Mouse (Mus musculus) stomach, embryonic 15.5 days (tissue): ENCODE data around the gene Sept9. TPM values are rescaled to one million over a fixed set of nuclear protein-coding genes. Genes with fewer than 3 reads are reported as not detected.

Experiments
- ATAC-seq: fragments of 200-750 bp; cut with Nextera tagmentation; 2 replicates; pipeline ENCODE4 v1.8.0; 2017; ENCODE audit warnings: low read depth, moderate number of reproducible peaks, moderate TSS enrichment; ENCODE audit not compliant: insufficient read depth, low FRiP score
- H3K27ac ChIP-seq: fragments of 300-500 bp; sonication (generic); 2 replicates; pipeline ENCODE4 v1.5.1; 2015; ENCODE audit warnings: mild to moderate bottlenecking, inconsistent platforms
- H3K27me3 ChIP-seq: fragments of 300-500 bp; sonication (generic); replicated peaks from 2 replicates; pipeline ENCODE4 v1.6.1; 2015; ENCODE audit warnings: inconsistent platforms
- H3K36me3 ChIP-seq: fragments of 300-500 bp; sonication (generic); 2 replicates; pipeline ENCODE4 v1.6.1; 2015; ENCODE audit warnings: inconsistent platforms
- H3K4me1 ChIP-seq: fragments of 300-500 bp; sonication (generic); 2 replicates; pipeline ENCODE4 v1.6.1; 2015; ENCODE audit warnings: inconsistent platforms
- H3K4me2 ChIP-seq: fragments of 300-500 bp; sonication (generic); 2 replicates; pipeline ENCODE4 v1.6.1; 2015; ENCODE audit warnings: mild to moderate bottlenecking, inconsistent platforms
- H3K4me3 ChIP-seq: fragments of 300-500 bp; sonication (generic); replicated peaks from 2 replicates; pipeline ENCODE4 v1.5.1; 2015; ENCODE audit warnings: inconsistent platforms
- H3K9ac ChIP-seq: fragments of 300-500 bp; sonication (generic); 2 replicates; pipeline ENCODE4 v1.6.1; 2015; ENCODE audit warnings: inconsistent platforms
- H3K9me3 ChIP-seq: fragments of 300-500 bp; sonication (generic); 2 replicates; pipeline ENCODE4 v1.6.1; 2016; ENCODE audit warnings: inconsistent platforms
- WGBS: fragments of 180-500 bp; shearing (Covaris S2); methylation state at CpG from one replicate; pipeline ENCODE4 v1.1.7; 2015; 5-methylcytosine and 5-hydroxymethylcytosine counted together
- polyA plus RNA-seq: library from polyadenylated mRNA; unstranded; fragments of >200 nt; fragmentation: Nextera tagmentation; extraction: Ambion mirVana; gene quantifications from 2 replicates; pipeline ENCODE4 v1.2.1, GENCODE M21; 2015

The Sept9 gene
- polyA plus RNA-seq, 1 experiment from 2014 or later: 107 TPM

DNA sequence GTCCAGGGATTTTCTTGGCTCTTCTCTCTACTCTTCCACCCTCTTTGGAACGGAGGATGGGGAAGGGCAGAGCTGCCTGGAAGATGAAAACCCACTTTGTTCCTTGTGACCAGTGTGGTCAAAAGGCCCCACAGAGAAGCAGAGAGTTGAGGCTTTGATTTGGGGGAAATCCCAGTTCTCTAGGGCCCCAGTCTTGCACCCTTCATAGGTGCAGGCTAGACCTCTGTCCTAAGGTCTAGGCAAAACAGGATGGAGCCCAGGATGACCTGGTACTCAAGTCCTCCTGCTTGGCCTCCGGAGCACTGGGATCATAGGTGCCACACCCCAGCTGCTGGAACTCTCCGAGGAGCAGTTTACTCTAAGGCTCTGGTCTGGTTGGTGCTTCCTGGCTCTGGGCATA, 157.5 kb downstream of the Sept9 start:
- peaks cover 8% of the 10 kb centered on the region; the same call in 1 of the 2 replicates for H3K4me1 ChIP-seq

GRCm38 (mm10) chr11:117357916-117358639, 158.6 kb downstream of the Sept9 start:
- Histone ChIP-seq H3K27me3 (no peaks in the 10 kb centered on the region), H3K4me1 (peaks cover 8% of the 10 kb centered on the region; the same call in 1 of the 2 replicates), H3K4me3 (no peak overlapping the region), H3K36me3 (peaks cover 79% of the 10 kb centered on the region), H3K9me3 (no peaks in the 10 kb centered on the region), H3K27ac (no peak overlapping the region), H3K9ac (no peak overlapping the region), H3K4me2 (no peak overlapping the region)
- WGBS: 35% methylated on average over 8 of the region's 8 CpGs
- peak; percentile 63; the same call in 1 of the 2 replicates for ATAC-seq

More for the DNA sequence above, 157.5 kb downstream of the Sept9 start:
- H3K36me3 ChIP-seq: peaks cover 76% of the 10 kb centered on the region
- H3K4me2 ChIP-seq: no peak overlapping the region
- H3K9me3 ChIP-seq: no peaks in the 10 kb centered on the region
- no peak overlapping the region for H3K9ac ChIP-seq
- H3K4me3 ChIP-seq: no peak overlapping the region
- no peaks in the 10 kb centered on the region for H3K27me3 ChIP-seq
- ATAC-seq: no peak
- H3K27ac ChIP-seq: no peak overlapping the region
- 68% methylated on average over 3 of the region's 3 CpGs for WGBS

GRCm38 (mm10) chr11:117359161-117359560, 159.7 kb downstream of the Sept9 start:
- H3K36me3 ChIP-seq: peaks cover 70% of the 10 kb centered on the region
- H3K4me3 ChIP-seq: no peak overlapping the region
- H3K4me1 ChIP-seq: peaks cover 8% of the 10 kb centered on the region; the same call in 1 of the 2 replicates
- WGBS: 73% methylated on average over 10 of the region's 10 CpGs
- H3K9ac ChIP-seq: no peak overlapping the region
- no peak overlapping the region for H3K27ac ChIP-seq
- H3K9me3 ChIP-seq: no peaks in the 10 kb centered on the region
- no peak overlapping the region for H3K4me2 ChIP-seq
- no peak; the same call in 1 of the 2 replicates for ATAC-seq
- H3K27me3 ChIP-seq: no peaks in the 10 kb centered on the region

DNA sequence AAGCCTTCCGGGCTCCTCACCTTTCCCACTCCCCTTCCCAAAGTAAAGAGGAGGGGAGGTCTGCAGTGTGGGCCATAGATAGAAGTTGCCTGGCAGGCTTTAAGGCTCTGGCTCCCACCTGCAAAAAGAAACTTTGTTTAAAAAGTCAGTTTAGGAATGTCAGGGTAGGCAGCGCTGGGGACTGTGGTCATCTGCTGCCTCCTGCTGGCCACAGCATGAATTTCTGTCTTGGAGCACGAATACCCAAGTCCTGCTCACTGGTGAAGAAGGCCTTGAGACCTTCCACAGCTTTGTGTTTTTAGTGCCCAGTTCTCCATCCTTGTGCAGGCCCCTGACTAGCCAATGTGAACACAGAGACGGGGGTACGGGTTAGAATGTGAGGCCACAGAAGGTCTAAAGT, 160.4 kb downstream of the Sept9 start:
- whole genome bisulfite sequencing: 62% methylated on average over 5 of the region's 5 CpGs
- Histone ChIP-seq H3K9me3 (no peaks in the 10 kb centered on the region), H3K27me3 (no peaks in the 10 kb centered on the region), H3K4me3 (no peak overlapping the region), H3K4me2 (no peak overlapping the region), H3K36me3 (peaks cover 63% of the 10 kb centered on the region), H3K9ac (no peak overlapping the region), H3K4me1 (peaks cover 8% of the 10 kb centered on the region; the same call in 1 of the 2 replicates), H3K27ac (no peak overlapping the region)
- ATAC-seq: no peak

- no peak overlapping the region for H3K4me3 ChIP-seq
- 68% methylated on average over 7 of the region's 7 CpGs for WGBS
- no peak overlapping the region for H3K27ac ChIP-seq
- no peak overlapping the region for H3K9ac ChIP-seq
- no peaks in the 10 kb centered on the region for H3K9me3 ChIP-seq
- H3K4me1 ChIP-seq: peaks cover 8% of the 10 kb centered on the region; the same call in 1 of the 2 replicates
- no peak for ATAC-seq
- H3K36me3 ChIP-seq: peaks cover 56% of the 10 kb centered on the region
- no peaks in the 10 kb centered on the region for H3K27me3 ChIP-seq
- no peak overlapping the region for H3K4me2 ChIP-seq
These were observed 161.1 kb downstream of the Sept9 start for GRCm38 (mm10) chr11:117360561-117360960.

- H3K9me3 ChIP-seq: no peaks in the 10 kb centered on the region
- peaks cover 39% of the 10 kb centered on the region for H3K36me3 ChIP-seq
- no peak overlapping the region for H3K4me2 ChIP-seq
- H3K9ac ChIP-seq: no peak overlapping the region
- H3K27me3 ChIP-seq: no peaks in the 10 kb centered on the region
- 83% methylated on average over 2 of the region's 2 CpGs for WGBS
- ATAC-seq: no peak
- H3K4me3 ChIP-seq: no peak overlapping the region
- H3K27ac ChIP-seq: no peak overlapping the region
- peaks cover 8% of the 10 kb centered on the region; the same call in 1 of the 2 replicates for H3K4me1 ChIP-seq
These were observed 162.8 kb downstream of the Sept9 start for GRCm38 (mm10) chr11:117362307-117362706.

DNA sequence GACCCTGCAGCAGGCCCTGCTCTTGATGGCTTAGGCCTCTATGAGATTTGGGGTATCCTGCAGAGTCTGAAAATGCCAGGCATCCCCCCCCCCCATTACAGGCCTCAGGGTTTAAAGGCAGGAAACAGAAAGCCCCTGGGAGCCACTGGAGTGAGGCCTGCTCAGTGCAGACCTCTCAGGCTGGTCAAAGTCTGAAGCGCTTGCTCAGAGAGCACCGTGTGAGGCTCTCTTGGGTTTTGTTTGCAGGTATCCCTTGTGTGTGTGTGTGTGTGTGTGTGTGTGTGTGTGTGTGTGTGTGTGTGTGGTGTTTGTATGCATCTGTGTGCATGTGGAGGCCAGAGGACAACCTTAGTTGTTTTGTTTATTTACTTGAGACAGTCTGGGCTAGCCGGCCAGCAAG, 164.5 kb downstream of the Sept9 start:
- no peak for ATAC-seq
- WGBS: 76% methylated on average over 3 of the region's 3 CpGs
- no peaks in the 10 kb centered on the region for H3K27me3 ChIP-seq
- no peak overlapping the region for H3K27ac ChIP-seq
- H3K36me3 ChIP-seq: peaks cover 35% of the 10 kb centered on the region
- H3K9ac ChIP-seq: no peak overlapping the region
- no peak overlapping the region for H3K4me3 ChIP-seq
- peaks cover 7% of the 10 kb centered on the region; the same call in 1 of the 2 replicates for H3K4me1 ChIP-seq
- H3K4me2 ChIP-seq: no peak overlapping the region
- H3K9me3 ChIP-seq: no peaks in the 10 kb centered on the region

DNA sequence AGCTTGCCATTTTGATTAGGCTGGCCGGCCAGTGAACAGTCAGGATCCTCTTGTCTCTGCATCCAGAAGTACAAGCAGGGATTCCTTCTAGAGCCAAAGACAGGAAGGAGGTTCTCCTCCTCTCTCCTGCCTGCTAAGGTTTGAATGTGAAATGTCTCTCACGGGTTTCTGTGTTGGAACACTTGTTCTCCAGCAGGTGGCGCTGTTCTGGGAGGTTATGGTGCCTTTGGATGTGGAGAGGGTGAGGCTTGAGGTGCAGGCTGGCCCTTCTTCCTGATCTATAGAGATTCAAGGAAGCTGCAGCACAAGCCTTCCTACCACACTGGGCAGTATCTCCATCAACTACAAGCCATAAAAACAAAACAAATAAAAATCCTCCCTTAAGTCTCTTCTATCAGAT, 167.0 kb downstream of the Sept9 start:
- no peak overlapping the region for H3K4me2 ChIP-seq
- peaks cover 5% of the 10 kb centered on the region; the same call in 1 of the 2 replicates for H3K4me1 ChIP-seq
- no peak overlapping the region for H3K9ac ChIP-seq
- H3K4me3 ChIP-seq: no peak overlapping the region
- ATAC-seq: no peak
- 27% methylated on average over 3 of the region's 3 CpGs for WGBS
- H3K36me3 ChIP-seq: peaks cover 18% of the 10 kb centered on the region
- no peaks in the 10 kb centered on the region for H3K9me3 ChIP-seq
- no peak overlapping the region for H3K27ac ChIP-seq
- no peaks in the 10 kb centered on the region for H3K27me3 ChIP-seq

GRCm38 (mm10) chr11:117366861-117367357, 167.4 kb downstream of the Sept9 start:
- peaks cover 13% of the 10 kb centered on the region for H3K36me3 ChIP-seq
- H3K4me2 ChIP-seq: no peak overlapping the region
- no peak for ATAC-seq
- no peaks in the 10 kb centered on the region for H3K9me3 ChIP-seq
- H3K4me3 ChIP-seq: no peak overlapping the region
- H3K27ac ChIP-seq: no peak overlapping the region
- H3K27me3 ChIP-seq: no peaks in the 10 kb centered on the region
- 78% methylated on average over 7 of the region's 7 CpGs for WGBS
- H3K4me1 ChIP-seq: peaks cover 5% of the 10 kb centered on the region; the same call in 1 of the 2 replicates
- no peak overlapping the region for H3K9ac ChIP-seq

DNA sequence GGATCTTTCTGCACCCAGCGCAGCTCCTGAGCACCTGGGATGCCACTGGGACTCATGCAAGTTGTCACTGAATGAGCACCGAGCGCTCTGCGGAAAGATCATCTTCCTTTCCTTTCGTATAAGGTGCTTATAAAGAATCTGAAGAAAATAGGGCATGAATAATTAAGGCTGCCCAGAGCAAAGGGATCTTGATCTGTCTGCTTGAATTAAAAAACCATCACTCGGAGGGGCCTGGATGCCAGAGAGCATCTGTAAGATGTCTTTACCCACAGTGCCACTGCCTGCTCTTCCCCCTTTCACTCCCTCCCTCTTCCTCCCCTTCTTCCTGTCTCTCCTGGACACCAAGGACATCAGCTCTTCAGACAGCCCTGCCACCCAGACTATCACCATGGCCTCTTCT, 168.5 kb downstream of the Sept9 start:
- WGBS: 93% methylated on average over 6 of the region's 6 CpGs
- H3K4me3 ChIP-seq: no peak overlapping the region
- no peak overlapping the region for H3K27ac ChIP-seq
- peaks cover 5% of the 10 kb centered on the region; the same call in 1 of the 2 replicates for H3K4me1 ChIP-seq
- no peak overlapping the region for H3K9ac ChIP-seq
- no peaks in the 10 kb centered on the region for H3K27me3 ChIP-seq
- no peaks in the 10 kb centered on the region for H3K9me3 ChIP-seq
- H3K4me2 ChIP-seq: no peak overlapping the region
- H3K36me3 ChIP-seq: peaks cover 3% of the 10 kb centered on the region; the same call in 1 of the 2 replicates
- no peak for ATAC-seq

DNA sequence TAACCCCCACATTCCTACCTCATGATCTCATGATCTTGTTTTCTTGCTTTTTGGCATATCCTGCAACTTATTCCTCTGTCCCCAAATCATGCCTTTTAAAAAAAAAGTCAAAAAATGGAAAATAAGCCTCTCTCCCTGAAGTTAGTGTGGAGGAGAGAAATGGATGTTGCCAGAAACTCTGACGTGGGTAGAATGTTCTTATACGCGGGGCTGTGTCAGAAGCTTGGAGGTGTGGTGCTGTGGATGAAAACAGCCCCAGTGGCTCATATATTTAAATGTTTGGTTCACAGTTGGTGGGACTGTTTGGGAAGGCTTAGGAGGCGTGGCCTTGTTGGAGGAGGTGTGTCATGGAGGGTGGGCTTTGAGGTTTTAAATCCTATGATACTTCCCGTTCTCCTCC, 169.9 kb downstream of the Sept9 start:
- H3K9me3 ChIP-seq: no peaks in the 10 kb centered on the region
- peaks cover 10% of the 10 kb centered on the region for H3K4me1 ChIP-seq
- H3K4me3 ChIP-seq: no peak overlapping the region
- no peak overlapping the region for H3K27ac ChIP-seq
- WGBS: 80% methylated on average over 5 of the region's 5 CpGs
- ATAC-seq: no peak
- no peak overlapping the region for H3K4me2 ChIP-seq
- no peaks in the 10 kb centered on the region for H3K36me3 ChIP-seq
- no peaks in the 10 kb centered on the region for H3K27me3 ChIP-seq
- H3K9ac ChIP-seq: no peak overlapping the region

GRCm38 (mm10) chr11:117370262-117370850, 170.9 kb downstream of the Sept9 start:
- Histone ChIP-seq H3K36me3 (no peaks in the 10 kb centered on the region), H3K27ac (no peak overlapping the region), H3K9ac (no peak overlapping the region), H3K4me1 (peaks cover 13% of the 10 kb centered on the region), H3K4me3 (no peak overlapping the region), H3K27me3 (no peaks in the 10 kb centered on the region), H3K4me2 (no peak overlapping the region), H3K9me3 (no peaks in the 10 kb centered on the region)
- ATAC-seq: no peak; the same call in 1 of the 2 replicates
- 39% methylated on average over 5 of the region's 5 CpGs for WGBS
